Mouse (Mus musculus): ENCODE results near the gene Slamf9. TPM values are rescaled to one million over a fixed set of nuclear protein-coding genes. Genes with fewer than 3 reads are reported as not detected.

Slamf9 gene
- polyA plus RNA-seq, 1 experiment from 2014 or later: 0.59 TPM

DNA sequence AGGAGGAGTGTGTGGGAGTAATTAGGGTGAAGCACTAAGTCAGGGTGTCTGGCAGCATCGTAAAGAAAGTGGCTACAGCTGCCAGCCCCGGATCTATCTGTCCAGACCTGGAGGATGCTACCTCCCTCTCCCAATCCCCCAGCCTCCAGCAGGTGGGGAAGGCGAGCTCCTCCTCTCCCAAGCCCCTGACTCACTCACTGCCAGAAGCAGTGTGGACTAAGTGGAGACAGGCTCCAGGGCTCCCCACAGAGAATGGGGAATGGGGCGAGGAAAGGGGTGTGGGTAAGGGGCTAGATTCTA is 8.2 kb downstream of the Slamf9 start:
- Histone ChIP-seq H3K9me3 (replicated peaks; ENCODE audit: control insufficient read depth, low read length) (no peaks in the 10 kb centered on the region), H3K4me1 (ENCODE audit: control insufficient read depth, insufficient read depth, low read length) (peaks cover 22% of the 10 kb centered on the region), H3K36me3 (ENCODE audit: control insufficient read depth, insufficient read depth, low read length) (no peaks in the 10 kb centered on the region), H3K27me3 (ENCODE audit: control insufficient read depth, insufficient read depth, low read length) (no peaks in the 10 kb centered on the region), H3K27ac (ENCODE audit: low read length) (peak overlapping the region; percentile 94), H3K4me3 (replicated peaks; ENCODE audit: low read length) (peak overlapping the region; percentile 65), H3K4me2 (ENCODE audit: low read depth, low read length) (peak overlapping the region; percentile 80), H3K9ac (ENCODE audit: low read length) (peak overlapping the region; percentile 73)
- 27% methylated on average over 4 of the region's 4 CpGs for WGBS
- ATAC-seq (ENCODE audit: insufficient read depth, low FRiP score): no peak

DNA sequence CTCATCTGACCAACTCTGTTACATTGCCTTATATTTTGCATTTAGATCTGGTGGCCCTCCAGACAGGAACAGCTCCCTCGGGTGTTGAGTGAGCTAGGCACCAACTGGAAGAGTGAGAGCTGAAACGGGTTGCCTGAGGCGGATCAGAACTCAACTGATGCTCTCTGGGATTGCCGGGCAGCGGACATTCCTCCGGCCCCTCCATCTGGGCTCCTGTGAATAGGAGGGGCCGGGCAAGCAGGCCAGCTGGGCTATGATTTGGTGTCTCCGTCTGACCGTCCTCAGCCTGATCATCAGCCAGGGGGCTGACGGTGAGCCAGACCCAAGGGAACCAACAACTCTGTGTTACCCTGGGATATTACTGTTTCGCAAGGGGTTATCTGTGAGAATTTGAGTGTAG is 9.1 kb downstream of the Slamf9 start:
- Histone ChIP-seq H3K4me2 (ENCODE audit: low read depth, low read length) (peak overlapping the region; percentile 80), H3K27ac (ENCODE audit: low read length) (no peak overlapping the region), H3K27me3 (ENCODE audit: control insufficient read depth, insufficient read depth, low read length) (no peaks in the 10 kb centered on the region), H3K4me1 (ENCODE audit: control insufficient read depth, insufficient read depth, low read length) (peaks cover 22% of the 10 kb centered on the region), H3K9me3 (replicated peaks; ENCODE audit: control insufficient read depth, low read length) (no peaks in the 10 kb centered on the region), H3K4me3 (replicated peaks; ENCODE audit: low read length) (peak overlapping the region; percentile 65), H3K36me3 (ENCODE audit: control insufficient read depth, insufficient read depth, low read length) (no peaks in the 10 kb centered on the region), H3K9ac (ENCODE audit: low read length) (peak overlapping the region; percentile 73)
- WGBS: 57% methylated on average over 11 of the region's 11 CpGs
- ATAC-seq (ENCODE audit: insufficient read depth, low FRiP score): no peak

DNA sequence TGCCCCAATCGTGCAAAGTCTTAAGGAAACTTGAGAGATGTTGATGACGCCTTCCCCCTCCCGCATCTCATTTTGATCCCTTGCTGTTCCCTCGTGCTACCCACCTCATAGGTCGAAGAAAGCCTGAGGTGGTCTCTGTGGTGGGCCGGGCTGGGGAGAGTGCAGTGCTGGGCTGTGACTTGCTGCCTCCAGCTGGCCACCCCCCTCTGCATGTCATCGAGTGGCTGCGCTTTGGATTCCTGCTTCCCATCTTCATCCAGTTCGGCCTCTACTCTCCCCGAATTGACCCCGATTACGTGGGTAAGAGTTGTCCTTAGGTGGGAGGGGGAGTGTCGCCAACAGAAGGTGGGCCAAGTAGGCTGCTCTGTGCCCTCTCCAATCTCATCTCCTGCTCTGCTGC is 9.5 kb downstream of the Slamf9 start:
- peak overlapping the region; percentile 65 for H3K4me3 ChIP-seq (replicated peaks; ENCODE audit: low read length)
- WGBS: 63% methylated on average over 13 of the region's 13 CpGs

GRCm38 (mm10) chr1:172485821-172486220 is 10.7 kb downstream of the Slamf9 start:
- Histone ChIP-seq H3K9ac (ENCODE audit: low read length) (peak overlapping the region; percentile 13; the same call in 1 of the 2 replicates), H3K27ac (ENCODE audit: low read length) (no peak overlapping the region), H3K36me3 (ENCODE audit: control insufficient read depth, insufficient read depth, low read length) (no peaks in the 10 kb centered on the region), H3K9me3 (replicated peaks; ENCODE audit: control insufficient read depth, low read length) (no peaks in the 10 kb centered on the region), H3K4me3 (replicated peaks; ENCODE audit: low read length) (no peak overlapping the region), H3K4me2 (ENCODE audit: low read depth, low read length) (peak overlapping the region; percentile 80), H3K4me1 (ENCODE audit: control insufficient read depth, insufficient read depth, low read length) (peaks cover 26% of the 10 kb centered on the region), H3K27me3 (ENCODE audit: control insufficient read depth, insufficient read depth, low read length) (no peaks in the 10 kb centered on the region)
- ATAC-seq (ENCODE audit: insufficient read depth, low FRiP score): no peak
- 55% methylated on average over 6 of the region's 6 CpGs for WGBS

More for the DNA sequence above, 9.5 kb downstream of the Slamf9 start:
- Histone ChIP-seq H3K9me3 (replicated peaks; ENCODE audit: control insufficient read depth, low read length) (no peaks in the 10 kb centered on the region), H3K27me3 (ENCODE audit: control insufficient read depth, insufficient read depth, low read length) (no peaks in the 10 kb centered on the region), H3K9ac (ENCODE audit: low read length) (peak overlapping the region; percentile 73), H3K27ac (ENCODE audit: low read length) (no peak overlapping the region), H3K4me1 (ENCODE audit: control insufficient read depth, insufficient read depth, low read length) (peaks cover 22% of the 10 kb centered on the region), H3K36me3 (ENCODE audit: control insufficient read depth, insufficient read depth, low read length) (no peaks in the 10 kb centered on the region), H3K4me2 (ENCODE audit: low read depth, low read length) (peak overlapping the region; percentile 80)
- no peak for ATAC-seq (ENCODE audit: insufficient read depth, low FRiP score)

- ATAC-seq (ENCODE audit: insufficient read depth, low FRiP score): no peak
- Histone ChIP-seq H3K9me3 (replicated peaks; ENCODE audit: control insufficient read depth, low read length) (no peaks in the 10 kb centered on the region), H3K27me3 (ENCODE audit: control insufficient read depth, insufficient read depth, low read length) (no peaks in the 10 kb centered on the region), H3K4me3 (replicated peaks; ENCODE audit: low read length) (no peak overlapping the region), H3K9ac (ENCODE audit: low read length) (peak overlapping the region; percentile 13; the same call in 1 of the 2 replicates), H3K27ac (ENCODE audit: low read length) (no peak overlapping the region), H3K36me3 (ENCODE audit: control insufficient read depth, insufficient read depth, low read length) (no peaks in the 10 kb centered on the region), H3K4me1 (ENCODE audit: control insufficient read depth, insufficient read depth, low read length) (peaks cover 22% of the 10 kb centered on the region), H3K4me2 (ENCODE audit: low read depth, low read length) (no peak overlapping the region)
- WGBS: 48% methylated on average over 4 of the region's 4 CpGs
Measured at GRCm38 (mm10) chr1:172486236-172486635, 11.1 kb downstream of the Slamf9 start.

- 79% methylated on average over 5 of the region's 5 CpGs for WGBS
- no peak for ATAC-seq (ENCODE audit: insufficient read depth, low FRiP score)
- Histone ChIP-seq H3K9me3 (replicated peaks; ENCODE audit: control insufficient read depth, low read length) (no peaks in the 10 kb centered on the region), H3K4me2 (ENCODE audit: low read depth, low read length) (no peak overlapping the region), H3K9ac (ENCODE audit: low read length) (no peak overlapping the region), H3K4me3 (replicated peaks; ENCODE audit: low read length) (no peak overlapping the region), H3K36me3 (ENCODE audit: control insufficient read depth, insufficient read depth, low read length) (no peaks in the 10 kb centered on the region), H3K27me3 (ENCODE audit: control insufficient read depth, insufficient read depth, low read length) (no peaks in the 10 kb centered on the region), H3K27ac (ENCODE audit: low read length) (no peak overlapping the region), H3K4me1 (ENCODE audit: control insufficient read depth, insufficient read depth, low read length) (peaks cover 20% of the 10 kb centered on the region)
Measured at GRCm38 (mm10) chr1:172486651-172487050, 11.5 kb downstream of the Slamf9 start.

- Histone ChIP-seq H3K4me2 (ENCODE audit: low read depth, low read length) (no peak overlapping the region), H3K4me3 (replicated peaks; ENCODE audit: low read length) (no peak overlapping the region), H3K27me3 (ENCODE audit: control insufficient read depth, insufficient read depth, low read length) (no peaks in the 10 kb centered on the region), H3K9me3 (replicated peaks; ENCODE audit: control insufficient read depth, low read length) (no peaks in the 10 kb centered on the region), H3K9ac (ENCODE audit: low read length) (no peak overlapping the region), H3K27ac (ENCODE audit: low read length) (no peak overlapping the region), H3K4me1 (ENCODE audit: control insufficient read depth, insufficient read depth, low read length) (peaks cover 20% of the 10 kb centered on the region), H3K36me3 (ENCODE audit: control insufficient read depth, insufficient read depth, low read length) (0 out of 2 replicates have a peak, but pooled peaks cover 3% of the 10 kb centered on the region)
- ATAC-seq (ENCODE audit: insufficient read depth, low FRiP score): no peak
- 67% methylated on average over 4 of the region's 4 CpGs for WGBS
Measured at GRCm38 (mm10) chr1:172487859-172488258, 12.7 kb downstream of the Slamf9 start.

- H3K4me2 ChIP-seq (ENCODE audit: low read depth, low read length): no peak overlapping the region
- no peak for ATAC-seq (ENCODE audit: insufficient read depth, low FRiP score)
- peaks cover 19% of the 10 kb centered on the region for H3K4me1 ChIP-seq (ENCODE audit: control insufficient read depth, insufficient read depth, low read length)
- H3K36me3 ChIP-seq (ENCODE audit: control insufficient read depth, insufficient read depth, low read length): 0 out of 2 replicates have a peak, but pooled peaks cover 3% of the 10 kb centered on the region
- H3K4me3 ChIP-seq (replicated peaks; ENCODE audit: low read length): no peak overlapping the region
- H3K9ac ChIP-seq (ENCODE audit: low read length): no peak overlapping the region
- no peak overlapping the region for H3K27ac ChIP-seq (ENCODE audit: low read length)
- no peaks in the 10 kb centered on the region for H3K27me3 ChIP-seq (ENCODE audit: control insufficient read depth, insufficient read depth, low read length)
- no peaks in the 10 kb centered on the region for H3K9me3 ChIP-seq (replicated peaks; ENCODE audit: control insufficient read depth, low read length)
- 66% methylated on average over 7 of the region's 7 CpGs for WGBS
Measured at GRCm38 (mm10) chr1:172488831-172489230, 13.7 kb downstream of the Slamf9 start.

DNA sequence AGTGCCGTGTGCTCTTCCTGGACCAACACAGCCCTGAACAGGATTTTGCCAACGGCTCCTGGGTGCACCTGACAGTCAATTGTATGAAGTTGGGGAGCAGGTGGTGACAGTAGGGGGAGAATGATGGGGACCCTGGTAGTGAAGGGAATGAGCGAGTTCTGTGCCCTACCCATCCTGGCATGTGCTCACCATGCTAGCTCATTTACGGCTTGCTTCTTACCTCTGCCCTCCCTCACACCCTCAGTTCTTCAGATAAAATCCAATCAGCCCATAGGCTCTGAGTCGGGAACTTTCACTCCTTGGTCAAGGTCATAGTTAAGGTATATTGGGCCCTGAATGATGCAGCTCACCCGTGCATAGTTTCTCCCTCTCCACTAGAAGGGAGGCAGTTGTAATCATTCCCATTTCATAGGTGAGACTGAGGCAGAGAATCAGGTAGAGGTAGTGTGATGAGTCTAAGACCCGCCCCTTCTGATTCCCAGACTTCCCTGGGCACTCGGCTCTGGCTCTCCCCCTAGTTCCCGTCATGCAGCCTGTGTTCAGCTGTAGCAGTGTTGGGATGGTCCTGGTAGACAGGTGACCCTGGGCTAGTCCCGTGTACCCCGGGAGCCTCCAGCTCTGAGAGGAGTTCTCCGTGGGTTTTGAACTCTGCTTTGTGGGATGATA is 14.6 kb downstream of the Slamf9 start:
- H3K27me3 ChIP-seq (ENCODE audit: control insufficient read depth, insufficient read depth, low read length): no peaks in the 10 kb centered on the region
- peak; percentile 6; the same call in 1 of the 2 replicates for ATAC-seq (ENCODE audit: insufficient read depth, low FRiP score)
- 0 out of 2 replicates have a peak, but pooled peaks cover 3% of the 10 kb centered on the region for H3K36me3 ChIP-seq (ENCODE audit: control insufficient read depth, insufficient read depth, low read length)
- H3K9me3 ChIP-seq (replicated peaks; ENCODE audit: control insufficient read depth, low read length): no peaks in the 10 kb centered on the region
- peak overlapping the region; percentile 54 for H3K4me2 ChIP-seq (ENCODE audit: low read depth, low read length)
- WGBS: 57% methylated on average over 12 of the region's 12 CpGs
- peaks cover 12% of the 10 kb centered on the region; the same call in 1 of the 2 replicates for H3K4me1 ChIP-seq (ENCODE audit: control insufficient read depth, insufficient read depth, low read length)
- peak overlapping the region; percentile 61 for H3K9ac ChIP-seq (ENCODE audit: low read length)
- peak overlapping the region; percentile 32 for H3K4me3 ChIP-seq (replicated peaks; ENCODE audit: low read length)
- no peak overlapping the region for H3K27ac ChIP-seq (ENCODE audit: low read length)

All from stomach, embryonic 16.5 days (tissue).